Mouse (Mus musculus): Measurements from ENCODE around the gene Lrrc8e. TPM values are rescaled to one million over a fixed set of nuclear protein-coding genes. Genes with fewer than 3 reads are reported as not detected.
A peak's percentile ranks its signal among the peaks of the same experiment; 100 is the strongest.

The Lrrc8e gene
- polyA plus RNA-seq (2012; ENCODE audit: insufficient read depth, low replicate concordance) = not detected in 2 replicates

- peaks cover 40% of the 10 kb centered on the region for H3K4me1 ChIP-seq
- H3K9me3 ChIP-seq = no peaks in the 10 kb centered on the region
- H3K27me3 ChIP-seq (replicated peaks) = peaks cover 61% of the 10 kb centered on the region
- no peaks in the 10 kb centered on the region for H3K36me3 ChIP-seq (replicated peaks; ENCODE audit: low read length)
- TF ChIP-seq FLI1 (IDR thresholded peaks at IDR 0.05; ENCODE audit: low read length) (no peak), GATA1 (IDR thresholded peaks at IDR 0.05; ENCODE audit: borderline replicate concordance, low read length) (no peak)
- peak within 1 kb of the TSS; percentile 23 for H3K4me3 ChIP-seq (replicated peaks)
Measured at GRCm38 (mm10) chr8:4226739-4227347, at the start of gene Lrrc8e. TSS of gene Lrrc8e (plus strand) at chr8:4226827.

- no peaks in the 10 kb centered on the region for H3K27me3 ChIP-seq (replicated peaks)
- peaks cover 10% of the 10 kb centered on the region; the same call in 1 of the 2 replicates for H3K4me1 ChIP-seq
- H3K36me3 ChIP-seq (replicated peaks; ENCODE audit: low read length) = peaks cover 55% of the 10 kb centered on the region
- H3K9me3 ChIP-seq = no peaks in the 10 kb centered on the region
- no peak for TF ChIP-seq GATA1 (IDR thresholded peaks at IDR 0.05; ENCODE audit: borderline replicate concordance, low read length)
- TF ChIP-seq FLI1 (IDR thresholded peaks at IDR 0.05; ENCODE audit: low read length) = no peak
- no peak overlapping the region for H3K4me3 ChIP-seq (replicated peaks)
Measured at GRCm38 (mm10) chr8:4183409-4183808, 43.2 kb upstream of the Lrrc8e start.

GRCm38 (mm10) chr8:4186151-4186550, 40.5 kb upstream of the Lrrc8e start:
- Histone ChIP-seq H3K4me3 (replicated peaks) (no peak overlapping the region), H3K9me3 (no peaks in the 10 kb centered on the region), H3K27me3 (replicated peaks) (no peaks in the 10 kb centered on the region), H3K36me3 (replicated peaks; ENCODE audit: low read length) (peaks cover 73% of the 10 kb centered on the region), H3K4me1 (0 out of 2 replicates have a peak, but pooled peaks cover 5% of the 10 kb centered on the region)
- TF ChIP-seq FLI1 (IDR thresholded peaks at IDR 0.05; ENCODE audit: low read length) = no peak
- TF ChIP-seq GATA1 (IDR thresholded peaks at IDR 0.05; ENCODE audit: borderline replicate concordance, low read length) = no peak

GRCm38 (mm10) chr8:4188605-4189004, 38.0 kb upstream of the Lrrc8e start:
- TF ChIP-seq GATA1 (IDR thresholded peaks at IDR 0.05; ENCODE audit: borderline replicate concordance, low read length) (no peak), FLI1 (IDR thresholded peaks at IDR 0.05; ENCODE audit: low read length) (no peak)
- Histone ChIP-seq H3K9me3 (no peaks in the 10 kb centered on the region), H3K4me3 (replicated peaks) (no peak overlapping the region), H3K4me1 (peaks cover 12% of the 10 kb centered on the region), H3K27me3 (replicated peaks) (no peaks in the 10 kb centered on the region), H3K36me3 (replicated peaks; ENCODE audit: low read length) (peaks cover 79% of the 10 kb centered on the region)

- H3K4me3 ChIP-seq (replicated peaks) = no peak overlapping the region
Measured at GRCm38 (mm10) chr8:4189031-4189722, 37.5 kb upstream of the Lrrc8e start.

GRCm38 (mm10) chr8:4192305-4192704, 34.3 kb upstream of the Lrrc8e start:
- TF ChIP-seq FLI1 (IDR thresholded peaks at IDR 0.05; ENCODE audit: low read length) (no peak), GATA1 (IDR thresholded peaks at IDR 0.05; ENCODE audit: borderline replicate concordance, low read length) (no peak)
- peaks cover 8% of the 10 kb centered on the region for H3K4me1 ChIP-seq

More at GRCm38 (mm10) chr8:4189031-4189722, 37.5 kb upstream of the Lrrc8e start:
- H3K27me3 ChIP-seq (replicated peaks) = peaks cover under 1% of the 10 kb centered on the region
- H3K9me3 ChIP-seq = no peaks in the 10 kb centered on the region
- TF ChIP-seq GATA1 (IDR thresholded peaks at IDR 0.05; ENCODE audit: borderline replicate concordance, low read length) (no peak), FLI1 (IDR thresholded peaks at IDR 0.05; ENCODE audit: low read length) (no peak)
- H3K4me1 ChIP-seq = peaks cover 11% of the 10 kb centered on the region
- H3K36me3 ChIP-seq (replicated peaks; ENCODE audit: low read length) = peaks cover 81% of the 10 kb centered on the region

GRCm38 (mm10) chr8:4192807-4193587, 33.6 kb upstream of the Lrrc8e start:
- Histone ChIP-seq H3K4me3 (replicated peaks) (peak overlapping the region; percentile 30), H3K4me1 (peaks cover 8% of the 10 kb centered on the region), H3K9me3 (no peaks in the 10 kb centered on the region), H3K27me3 (replicated peaks) (peaks cover 4% of the 10 kb centered on the region), H3K36me3 (replicated peaks; ENCODE audit: low read length) (peaks cover 58% of the 10 kb centered on the region)
- TF ChIP-seq GATA1 (IDR thresholded peaks at IDR 0.05; ENCODE audit: borderline replicate concordance, low read length) (no peak), FLI1 (IDR thresholded peaks at IDR 0.05; ENCODE audit: low read length) (no peak)

More at GRCm38 (mm10) chr8:4192305-4192704, 34.3 kb upstream of the Lrrc8e start:
- H3K4me3 ChIP-seq (replicated peaks) = no peak overlapping the region
- H3K27me3 ChIP-seq (replicated peaks) = peaks cover 4% of the 10 kb centered on the region
- H3K36me3 ChIP-seq (replicated peaks; ENCODE audit: low read length) = peaks cover 61% of the 10 kb centered on the region
- no peaks in the 10 kb centered on the region for H3K9me3 ChIP-seq

GRCm38 (mm10) chr8:4193588-4193894, 33.1 kb upstream of the Lrrc8e start:
- Histone ChIP-seq H3K9me3 (no peaks in the 10 kb centered on the region), H3K36me3 (replicated peaks; ENCODE audit: low read length) (peaks cover 53% of the 10 kb centered on the region), H3K27me3 (replicated peaks) (peaks cover 4% of the 10 kb centered on the region), H3K4me3 (replicated peaks) (peak overlapping the region; percentile 30), H3K4me1 (peaks cover 8% of the 10 kb centered on the region)
- TF ChIP-seq GATA1 (IDR thresholded peaks at IDR 0.05; ENCODE audit: borderline replicate concordance, low read length) = no peak
- TF ChIP-seq FLI1 (IDR thresholded peaks at IDR 0.05; ENCODE audit: low read length) = no peak

GRCm38 (mm10) chr8:4201321-4201720, 25.3 kb upstream of the Lrrc8e start:
- Histone ChIP-seq H3K9me3 (no peaks in the 10 kb centered on the region), H3K27me3 (replicated peaks) (peaks cover 41% of the 10 kb centered on the region), H3K36me3 (replicated peaks; ENCODE audit: low read length) (peaks cover 50% of the 10 kb centered on the region), H3K4me3 (replicated peaks) (no peak overlapping the region), H3K4me1 (peaks cover 19% of the 10 kb centered on the region)
- no peak for TF ChIP-seq FLI1 (IDR thresholded peaks at IDR 0.05; ENCODE audit: low read length)
- no peak for TF ChIP-seq GATA1 (IDR thresholded peaks at IDR 0.05; ENCODE audit: borderline replicate concordance, low read length)
